Mouse (Mus musculus) forebrain, embryonic 11.5 days (tissue): ENCODE measurements at regions not wholly inside any gene's neighbourhood (a gene's known extent, or its start where the extent isn't known, plus 50 kb on each side); places are given as distances from the start of the nearest gene placed in this dataset.

Source experiments
- ATAC-seq: fragments of 200-750 bp; cut with Nextera tagmentation; replicated peaks from 2 replicates; pipeline ENCODE4 v1.8.0; 2017; ENCODE audit warnings: moderate TSS enrichment; ENCODE audit not compliant: low FRiP score
- DNase-seq: peaks from one replicate; pipeline ENCODE4 v3.0.0-alpha.2; 2017; ENCODE audit warnings: low spot score
- H3K27ac ChIP-seq: fragments of 300-500 bp; sonication (generic); 2 replicates; pipeline ENCODE4 v1.5.1; 2014; ENCODE audit warnings: low read depth, low read length
- H3K27me3 ChIP-seq: fragments of 300-500 bp; sonication (generic); 2 replicates; pipeline ENCODE4 v1.6.1; 2014; ENCODE audit warnings: mild to moderate bottlenecking, low read length, mixed read lengths; ENCODE audit not compliant: control insufficient read depth, insufficient read depth
- H3K36me3 ChIP-seq: fragments of 300-500 bp; sonication (generic); 2 replicates; pipeline ENCODE4 v1.6.1; 2014; ENCODE audit warnings: mild to moderate bottlenecking, low read length, moderate library complexity, mixed read lengths; ENCODE audit not compliant: control insufficient read depth, insufficient read depth
- H3K4me1 ChIP-seq: fragments of 300-500 bp; sonication (generic); replicated peaks from 2 replicates; pipeline ENCODE4 v1.6.1; 2014; ENCODE audit warnings: low read length, mixed read lengths; ENCODE audit not compliant: control insufficient read depth, insufficient read depth
- H3K4me2 ChIP-seq: fragments of 300-500 bp; sonication (generic); 2 replicates; pipeline ENCODE4 v1.6.1; 2014; ENCODE audit warnings: low read depth, mild to moderate bottlenecking, low read length, moderate library complexity, mixed read lengths; ENCODE audit not compliant: severe bottlenecking
- H3K4me3 ChIP-seq: fragments of 300-500 bp; sonication (generic); 2 replicates; pipeline ENCODE4 v1.5.1; 2014; ENCODE audit warnings: low read depth, low read length
- H3K9ac ChIP-seq: fragments of 300-500 bp; sonication (generic); 2 replicates; pipeline ENCODE4 v1.6.1; 2014; ENCODE audit warnings: low read length
- H3K9me3 ChIP-seq: fragments of 300-500 bp; sonication (generic); 2 replicates; pipeline ENCODE4 v1.6.1; 2016; ENCODE audit warnings: low read length, mixed read lengths; ENCODE audit not compliant: control insufficient read depth
- WGBS: fragments of 180-500 bp; shearing (Covaris S2); extraction: QIAGEN DNeasy Blood & Tissue Kit; methylation state at CpG from one replicate; pipeline ENCODE4 v1.1.7; 2014; 5-methylcytosine and 5-hydroxymethylcytosine counted together

DNA sequence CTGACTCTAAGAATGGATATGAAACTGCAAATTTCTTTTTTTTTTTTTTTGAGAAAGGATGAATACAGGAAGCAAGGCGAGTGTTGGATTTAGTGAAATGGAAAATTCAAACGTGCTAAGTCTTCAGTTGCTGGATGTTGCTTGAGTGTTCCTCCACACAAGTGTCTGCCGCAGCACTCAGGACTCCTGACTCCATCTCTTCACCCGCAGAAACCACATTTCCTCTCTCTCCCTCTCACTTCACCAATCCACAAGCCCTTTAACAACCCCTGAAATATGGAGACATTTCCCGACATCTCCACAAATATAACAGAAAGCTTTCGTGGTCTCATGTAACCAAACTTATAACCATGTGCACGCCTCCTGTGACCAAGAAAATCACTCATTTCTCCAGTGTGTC, 249.7 kb upstream of the Erbb4 start:
- DNase-seq (no peak), ATAC-seq (no peak)
- WGBS: 91% methylated on average over 7 of the region's 7 CpGs
- H3K27ac ChIP-seq: no peak overlapping the region
- H3K4me2 ChIP-seq: no peak overlapping the region
- no peaks in the 10 kb centered on the region for H3K36me3 ChIP-seq
- no peak overlapping the region for H3K9ac ChIP-seq
- no peaks in the 10 kb centered on the region for H3K27me3 ChIP-seq
- no peaks in the 10 kb centered on the region for H3K9me3 ChIP-seq
- no peaks in the 10 kb centered on the region for H3K4me1 ChIP-seq
- H3K4me3 ChIP-seq: no peak overlapping the region

- 94% methylated on average over 2 of the region's 2 CpGs for WGBS
- Histone ChIP-seq H3K27me3 (no peaks in the 10 kb centered on the region), H3K27ac (no peak overlapping the region), H3K4me1 (no peaks in the 10 kb centered on the region), H3K9ac (no peak overlapping the region), H3K36me3 (no peaks in the 10 kb centered on the region), H3K4me2 (no peak overlapping the region), H3K9me3 (no peaks in the 10 kb centered on the region), H3K4me3 (no peak overlapping the region)
- ATAC-seq: no peak
- DNase-seq: no peak
Measured at GRCm38 (mm10) chr1:69350417-69350816, 242.6 kb upstream of the Erbb4 start.

- DNase-seq (no peak), ATAC-seq (no peak)
- H3K4me3 ChIP-seq: no peak overlapping the region
- WGBS: 93% methylated on average over 6 of the region's 6 CpGs
- no peak overlapping the region for H3K27ac ChIP-seq
- no peak overlapping the region for H3K9ac ChIP-seq
- H3K9me3 ChIP-seq: no peaks in the 10 kb centered on the region
- no peaks in the 10 kb centered on the region for H3K4me1 ChIP-seq
- no peaks in the 10 kb centered on the region for H3K36me3 ChIP-seq
- no peak overlapping the region for H3K4me2 ChIP-seq
- H3K27me3 ChIP-seq: no peaks in the 10 kb centered on the region
Measured at GRCm38 (mm10) chr1:69349826-69350225, 242.0 kb upstream of the Erbb4 start.

DNA sequence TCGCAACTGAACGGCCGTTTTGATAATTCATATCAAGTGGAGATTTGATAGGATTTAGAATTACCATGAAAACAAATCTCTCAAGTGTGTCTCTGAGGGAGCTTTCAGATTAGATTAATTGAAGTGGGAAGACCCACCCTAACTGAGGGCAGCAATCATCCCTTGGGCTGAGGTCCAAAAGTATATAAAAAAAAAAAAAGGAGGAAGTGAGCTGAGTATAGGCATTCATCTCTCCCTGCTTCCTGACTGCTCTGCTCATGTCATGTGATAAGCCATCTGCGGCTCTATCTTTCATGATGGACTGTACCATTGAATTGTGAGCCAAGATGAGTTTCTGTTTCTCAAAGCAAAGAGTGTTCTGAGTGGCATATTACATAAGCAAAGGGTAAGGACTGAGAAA, 234.2 kb upstream of the Erbb4 start:
- WGBS: 97% methylated on average over 4 of the region's 4 CpGs
- Histone ChIP-seq H3K4me2 (no peak overlapping the region), H3K9me3 (no peaks in the 10 kb centered on the region), H3K27me3 (no peaks in the 10 kb centered on the region), H3K9ac (no peak overlapping the region), H3K4me1 (no peaks in the 10 kb centered on the region), H3K27ac (no peak overlapping the region), H3K4me3 (no peak overlapping the region), H3K36me3 (no peaks in the 10 kb centered on the region)
- ATAC-seq (no peak), DNase-seq (no peak)

GRCm38 (mm10) chr1:69340481-69340880, 232.6 kb upstream of the Erbb4 start:
- WGBS: 95% methylated on average over 4 of the region's 4 CpGs
- Histone ChIP-seq H3K9ac (no peak overlapping the region), H3K27me3 (no peaks in the 10 kb centered on the region), H3K9me3 (no peaks in the 10 kb centered on the region), H3K36me3 (no peaks in the 10 kb centered on the region), H3K4me3 (no peak overlapping the region), H3K27ac (no peak overlapping the region), H3K4me1 (no peaks in the 10 kb centered on the region), H3K4me2 (no peak overlapping the region)
- no peak for DNase-seq
- ATAC-seq: no peak

- ATAC-seq (peak; percentile 71; the same call in 1 of the 2 replicates), DNase-seq (no peak)
- H3K9ac ChIP-seq: no peak overlapping the region
- H3K4me1 ChIP-seq: no peaks in the 10 kb centered on the region
- H3K4me2 ChIP-seq: peak overlapping the region; percentile 8; the same call in 1 of the 2 replicates
- H3K36me3 ChIP-seq: no peaks in the 10 kb centered on the region
- 36% methylated on average over 11 of the region's 11 CpGs for WGBS
- no peak overlapping the region for H3K27ac ChIP-seq
- H3K4me3 ChIP-seq: no peak overlapping the region
- no peaks in the 10 kb centered on the region for H3K27me3 ChIP-seq
- H3K9me3 ChIP-seq: no peaks in the 10 kb centered on the region
Measured at GRCm38 (mm10) chr1:69331418-69332254, 223.8 kb upstream of the Erbb4 start.

- whole genome bisulfite sequencing: 82% methylated on average over 3 of the region's 3 CpGs
- H3K27ac ChIP-seq: no peak overlapping the region
Measured at GRCm38 (mm10) chr1:69329399-69329798, 221.5 kb upstream of the Erbb4 start.

GRCm38 (mm10) chr1:69326711-69327110, 218.9 kb upstream of the Erbb4 start:
- H3K9ac ChIP-seq: no peak overlapping the region
- no peaks in the 10 kb centered on the region for H3K4me1 ChIP-seq
- WGBS: 87% methylated on average over 8 of the region's 8 CpGs
- no peak overlapping the region for H3K27ac ChIP-seq
- no peaks in the 10 kb centered on the region for H3K27me3 ChIP-seq
- no peak for ATAC-seq
- DNase-seq: no peak
- no peaks in the 10 kb centered on the region for H3K36me3 ChIP-seq
- no peak overlapping the region for H3K4me2 ChIP-seq
- no peaks in the 10 kb centered on the region for H3K9me3 ChIP-seq
- H3K4me3 ChIP-seq: no peak overlapping the region

More at GRCm38 (mm10) chr1:69329399-69329798, 221.5 kb upstream of the Erbb4 start:
- Histone ChIP-seq H3K9ac (no peak overlapping the region), H3K4me3 (no peak overlapping the region), H3K9me3 (no peaks in the 10 kb centered on the region), H3K27me3 (no peaks in the 10 kb centered on the region), H3K36me3 (no peaks in the 10 kb centered on the region), H3K4me1 (no peaks in the 10 kb centered on the region), H3K4me2 (no peak overlapping the region)
- ATAC-seq (no peak), DNase-seq (no peak)

DNA sequence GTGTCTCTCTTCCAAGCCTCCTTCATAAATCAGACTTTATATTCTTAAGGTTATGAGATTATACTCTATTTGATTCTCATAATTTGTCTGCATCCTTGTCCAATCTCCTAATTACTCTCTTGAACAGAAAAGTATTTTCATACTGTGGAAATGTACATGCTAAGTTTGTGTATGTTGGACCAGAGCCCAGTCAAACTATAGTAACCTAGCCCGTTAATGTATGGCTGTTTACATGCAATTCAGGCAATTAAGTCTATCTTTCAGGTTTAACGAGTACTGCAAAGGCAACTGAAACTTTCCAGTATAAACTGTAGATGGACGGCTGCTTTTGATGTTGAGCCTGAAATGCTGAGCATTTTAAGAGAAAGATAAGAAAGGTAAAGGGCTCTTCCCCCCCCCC, 211.7 kb upstream of the Erbb4 start:
- ATAC-seq (no peak), DNase-seq (no peak)
- Histone ChIP-seq H3K9me3 (no peaks in the 10 kb centered on the region), H3K4me2 (no peak overlapping the region), H3K9ac (no peak overlapping the region), H3K36me3 (no peaks in the 10 kb centered on the region), H3K4me3 (no peak overlapping the region), H3K27me3 (no peaks in the 10 kb centered on the region), H3K4me1 (no peaks in the 10 kb centered on the region), H3K27ac (no peak overlapping the region)
- 65% methylated on average over 3 of the region's 3 CpGs for WGBS
